Mouse (Mus musculus): ENCODE measurements around the gene Tmem100.

The Tmem100 gene

GRCm38 (mm10) chr11:90059241-90059640 is 29.1 kb downstream of the Tmem100 start:
- DNase-seq (ENCODE audit: low read depth, low spot score): no peak

GRCm38 (mm10) chr11:90062657-90063056 is 32.5 kb downstream of the Tmem100 start:
- no peak for DNase-seq (ENCODE audit: low read depth, low spot score)

- DNase-seq (ENCODE audit: low read depth, low spot score): no peak
These were observed 36.5 kb downstream of the Tmem100 start for GRCm38 (mm10) chr11:90066405-90067250.

GRCm38 (mm10) chr11:90071747-90072146 is 41.6 kb downstream of the Tmem100 start:
- DNase-seq (ENCODE audit: low read depth, low spot score): no peak

GRCm38 (mm10) chr11:90073201-90073600 is 43.1 kb downstream of the Tmem100 start:
- no peak for DNase-seq (ENCODE audit: low read depth, low spot score)

GRCm38 (mm10) chr11:90076666-90077065 is 46.5 kb downstream of the Tmem100 start:
- no peak for DNase-seq (ENCODE audit: low read depth, low spot score)

- no peak for DNase-seq (ENCODE audit: low read depth, low spot score)
These were observed 50.6 kb downstream of the Tmem100 start for GRCm38 (mm10) chr11:90080678-90081267.

- DNase-seq (ENCODE audit: low read depth, low spot score): no peak
These were observed 51.9 kb downstream of the Tmem100 start for GRCm38 (mm10) chr11:90081820-90082596.

- DNase-seq (ENCODE audit: low read depth, low spot score): no peak
These were observed 52.9 kb downstream of the Tmem100 start for GRCm38 (mm10) chr11:90083042-90083441.

GRCm38 (mm10) chr11:90084166-90084565 is 54.0 kb downstream of the Tmem100 start:
- no peak for DNase-seq (ENCODE audit: low read depth, low spot score)
